Mouse (Mus musculus): ENCODE measurements around the gene Dscam. TPM values are rescaled to one million over a fixed set of nuclear protein-coding genes. Genes with fewer than 3 reads are reported as not detected.

Dscam gene
- polyA plus RNA-seq, 1 experiment from 2014 or later = not detected

DNA sequence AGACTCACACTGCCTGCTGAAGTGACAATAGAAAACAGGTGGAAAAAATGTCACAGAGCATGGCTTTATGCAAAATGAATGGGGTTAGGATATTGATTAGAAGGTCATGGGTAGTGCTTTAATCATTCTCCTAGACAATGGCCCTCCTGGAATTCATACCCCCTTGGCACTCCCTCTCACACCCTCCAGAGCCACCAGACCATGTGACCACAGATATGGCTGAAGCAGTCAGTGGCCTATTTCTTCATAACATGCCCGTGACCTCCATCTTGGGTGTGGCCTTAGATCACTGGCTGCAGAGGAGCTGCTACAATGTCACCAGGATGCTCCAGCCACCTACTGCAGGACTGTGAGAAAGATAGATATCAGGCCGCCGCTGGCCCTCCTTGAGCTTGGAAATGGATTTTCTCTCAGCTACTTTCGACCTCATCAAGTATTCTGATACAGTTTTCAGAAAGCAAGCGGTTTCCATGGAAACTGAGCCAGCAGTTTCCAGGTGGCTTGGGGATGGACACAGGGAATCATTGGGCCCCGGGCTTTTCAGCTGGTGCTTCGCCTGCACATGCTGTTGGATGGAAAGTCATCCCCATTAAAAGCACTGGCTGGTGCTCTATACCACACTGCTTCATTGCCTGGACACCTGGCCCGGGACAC lies 445.4 kb downstream of the Dscam start:
- H3K9ac ChIP-seq (ENCODE audit: low read length) = no peak overlapping the region
- no peak overlapping the region for H3K27ac ChIP-seq (replicated peaks in 1 of 2; ENCODE audit: control insufficient read depth in 1 of 2, insufficient read depth in 1 of 2, low read depth in 2 of 2, low read length in 2 of 2)
- H3K4me2 ChIP-seq (ENCODE audit: low read length) = no peak overlapping the region
- H3K36me3 ChIP-seq (ENCODE audit: control insufficient read depth, insufficient read depth, low read length) = no peaks in the 10 kb centered on the region
- H3K9me3 ChIP-seq (ENCODE audit: control insufficient read depth, low read length) = no peaks in the 10 kb centered on the region
- WGBS = 82% methylated on average over 8 of the region's 8 CpGs
- no peaks in the 10 kb centered on the region for H3K4me1 ChIP-seq (ENCODE audit: control insufficient read depth in 2 of 2, insufficient read depth in 2 of 2, low read length in 2 of 2)
- no peak for ATAC-seq (ENCODE audit: insufficient number of reproducible peaks, insufficient read depth, low FRiP score, low read depth)
- no peaks in the 10 kb centered on the region for H3K27me3 ChIP-seq (ENCODE audit: control insufficient read depth, insufficient read depth, low read length)
- no peak overlapping the region for H3K4me3 ChIP-seq (ENCODE audit: control insufficient read depth in 1 of 2, insufficient read depth in 1 of 2, low read depth in 1 of 2, low read length in 2 of 2)

DNA sequence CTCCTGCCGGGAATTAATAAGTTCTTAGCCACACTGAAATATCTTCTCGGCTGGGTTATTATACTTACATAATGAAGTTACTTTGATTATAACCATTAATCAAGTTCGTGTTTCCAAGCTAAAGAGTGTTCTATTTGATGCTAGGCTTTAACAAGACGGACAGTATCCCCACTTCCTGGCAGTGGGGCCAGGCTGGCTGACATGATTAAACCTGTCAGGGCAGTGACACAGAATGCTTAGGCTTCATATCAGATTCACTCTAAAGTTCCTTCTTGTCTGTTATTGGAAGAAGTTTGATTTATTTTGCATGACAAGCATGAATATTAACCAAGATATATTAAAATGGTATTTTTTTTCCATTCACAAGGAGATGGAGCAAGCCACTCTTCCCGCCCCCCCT lies 446.0 kb downstream of the Dscam start:
- Histone ChIP-seq H3K4me3 (ENCODE audit: control insufficient read depth in 1 of 2, insufficient read depth in 1 of 2, low read depth in 1 of 2, low read length in 2 of 2) (no peak overlapping the region), H3K4me1 (ENCODE audit: control insufficient read depth in 2 of 2, insufficient read depth in 2 of 2, low read length in 2 of 2) (no peaks in the 10 kb centered on the region), H3K4me2 (ENCODE audit: low read length) (no peak overlapping the region), H3K36me3 (ENCODE audit: control insufficient read depth, insufficient read depth, low read length) (no peaks in the 10 kb centered on the region), H3K27ac (replicated peaks in 1 of 2; ENCODE audit: control insufficient read depth in 1 of 2, insufficient read depth in 1 of 2, low read depth in 2 of 2, low read length in 2 of 2) (no peak overlapping the region), H3K9me3 (ENCODE audit: control insufficient read depth, low read length) (no peaks in the 10 kb centered on the region), H3K9ac (ENCODE audit: low read length) (no peak overlapping the region), H3K27me3 (ENCODE audit: control insufficient read depth, insufficient read depth, low read length) (no peaks in the 10 kb centered on the region)
- ATAC-seq (ENCODE audit: insufficient number of reproducible peaks, insufficient read depth, low FRiP score, low read depth) = no peak
- WGBS = 75% methylated on average over 5 of the region's 5 CpGs

DNA sequence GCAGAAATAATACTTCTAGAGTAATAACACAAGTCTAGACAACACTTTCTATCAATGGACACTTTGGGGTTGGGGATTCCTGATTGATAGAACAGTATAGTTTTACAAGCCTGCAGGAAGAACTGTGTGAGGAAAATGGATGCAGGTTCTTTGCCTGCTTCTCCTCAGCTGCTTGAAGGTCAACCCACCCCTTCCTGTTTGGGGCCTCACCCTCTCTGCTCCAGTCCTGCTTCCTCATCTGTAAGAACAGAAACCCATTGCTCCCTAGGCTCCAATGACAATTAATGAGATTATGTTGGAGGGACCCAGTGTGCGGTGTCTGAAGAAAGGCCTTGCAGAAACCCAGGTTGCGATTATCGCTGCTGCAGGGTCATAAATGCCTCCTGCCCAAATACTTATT lies 446.4 kb downstream of the Dscam start:
- 87% methylated on average over 3 of the region's 3 CpGs for WGBS
- Histone ChIP-seq H3K27ac (replicated peaks in 1 of 2; ENCODE audit: control insufficient read depth in 1 of 2, insufficient read depth in 1 of 2, low read depth in 2 of 2, low read length in 2 of 2) (no peak overlapping the region), H3K36me3 (ENCODE audit: control insufficient read depth, insufficient read depth, low read length) (no peaks in the 10 kb centered on the region), H3K4me3 (ENCODE audit: control insufficient read depth in 1 of 2, insufficient read depth in 1 of 2, low read depth in 1 of 2, low read length in 2 of 2) (no peak overlapping the region), H3K9me3 (ENCODE audit: control insufficient read depth, low read length) (no peaks in the 10 kb centered on the region), H3K4me2 (ENCODE audit: low read length) (no peak overlapping the region), H3K9ac (ENCODE audit: low read length) (no peak overlapping the region), H3K27me3 (ENCODE audit: control insufficient read depth, insufficient read depth, low read length) (no peaks in the 10 kb centered on the region), H3K4me1 (ENCODE audit: control insufficient read depth in 2 of 2, insufficient read depth in 2 of 2, low read length in 2 of 2) (no peaks in the 10 kb centered on the region)
- no peak for ATAC-seq (ENCODE audit: insufficient number of reproducible peaks, insufficient read depth, low FRiP score, low read depth)

DNA sequence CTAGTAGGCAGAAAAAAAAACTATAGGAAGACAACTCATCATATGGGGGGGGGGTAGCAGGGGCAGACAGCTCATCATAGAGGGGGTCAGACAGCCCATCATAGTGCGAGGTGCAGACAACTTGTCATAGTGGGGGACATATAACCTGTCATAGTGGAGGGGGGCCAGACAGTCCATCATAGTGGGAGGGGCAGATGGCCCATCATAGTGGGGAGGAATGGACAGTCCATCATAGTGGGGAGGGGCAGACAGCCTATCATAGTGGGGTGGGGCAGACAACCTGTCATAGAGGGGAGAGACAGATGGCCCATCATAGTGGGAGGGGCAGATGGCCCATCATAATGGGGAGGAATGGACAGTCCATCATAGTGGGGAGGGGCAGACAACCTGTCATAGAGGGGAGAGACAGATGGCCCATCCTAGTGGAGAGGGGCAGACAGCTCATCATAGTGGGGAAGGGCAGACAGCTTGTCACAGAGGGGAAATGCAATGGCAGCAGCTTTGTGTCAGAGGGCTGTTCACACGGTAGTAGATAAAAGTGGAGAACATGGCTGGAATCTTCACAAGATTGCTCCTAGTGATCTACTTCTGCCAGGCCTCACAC lies 447.4 kb downstream of the Dscam start:
- Histone ChIP-seq H3K36me3 (ENCODE audit: control insufficient read depth, insufficient read depth, low read length) (no peaks in the 10 kb centered on the region), H3K27me3 (ENCODE audit: control insufficient read depth, insufficient read depth, low read length) (no peaks in the 10 kb centered on the region), H3K4me2 (ENCODE audit: low read length) (no peak overlapping the region), H3K27ac (replicated peaks in 1 of 2; ENCODE audit: control insufficient read depth in 1 of 2, insufficient read depth in 1 of 2, low read depth in 2 of 2, low read length in 2 of 2) (no peak overlapping the region), H3K4me3 (ENCODE audit: control insufficient read depth in 1 of 2, insufficient read depth in 1 of 2, low read depth in 1 of 2, low read length in 2 of 2) (no peak overlapping the region), H3K9ac (ENCODE audit: low read length) (no peak overlapping the region), H3K4me1 (ENCODE audit: control insufficient read depth in 2 of 2, insufficient read depth in 2 of 2, low read length in 2 of 2) (no peaks in the 10 kb centered on the region), H3K9me3 (ENCODE audit: control insufficient read depth, low read length) (no peaks in the 10 kb centered on the region)
- 74% methylated on average over 2 of the region's 2 CpGs for WGBS
- ATAC-seq (ENCODE audit: insufficient number of reproducible peaks, insufficient read depth, low FRiP score, low read depth) = peak; percentile 39; the same call in 1 of the 2 replicates

DNA sequence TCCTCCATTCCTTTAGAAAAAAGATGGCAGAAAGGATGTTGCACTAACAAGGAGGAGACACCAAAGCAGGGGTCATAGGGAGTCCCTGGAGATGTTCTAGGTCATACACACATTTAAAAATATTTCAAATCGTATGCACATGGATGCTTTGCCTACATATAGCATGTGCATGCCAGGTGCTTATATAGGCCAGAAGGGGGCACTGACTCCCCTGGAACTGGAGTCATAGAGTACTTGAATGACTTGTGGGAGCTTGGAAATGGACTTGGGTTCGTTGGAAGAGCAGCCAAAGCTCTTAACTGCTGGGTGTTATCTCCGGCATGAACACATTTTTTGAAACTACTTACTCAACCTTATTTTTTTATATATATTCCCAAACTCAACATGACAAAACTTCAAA lies 448.4 kb downstream of the Dscam start:
- no peaks in the 10 kb centered on the region for H3K4me1 ChIP-seq (ENCODE audit: control insufficient read depth in 2 of 2, insufficient read depth in 2 of 2, low read length in 2 of 2)
- ATAC-seq (ENCODE audit: insufficient number of reproducible peaks, insufficient read depth, low FRiP score, low read depth) = no peak
- H3K9me3 ChIP-seq (ENCODE audit: control insufficient read depth, low read length) = no peaks in the 10 kb centered on the region
- no peaks in the 10 kb centered on the region for H3K27me3 ChIP-seq (ENCODE audit: control insufficient read depth, insufficient read depth, low read length)
- H3K36me3 ChIP-seq (ENCODE audit: control insufficient read depth, insufficient read depth, low read length) = no peaks in the 10 kb centered on the region
- no peak overlapping the region for H3K27ac ChIP-seq (replicated peaks in 1 of 2; ENCODE audit: control insufficient read depth in 1 of 2, insufficient read depth in 1 of 2, low read depth in 2 of 2, low read length in 2 of 2)
- no peak overlapping the region for H3K9ac ChIP-seq (ENCODE audit: low read length)
- H3K4me2 ChIP-seq (ENCODE audit: low read length) = no peak overlapping the region
- 51% methylated on average over 3 of the region's 3 CpGs for WGBS
- H3K4me3 ChIP-seq (ENCODE audit: control insufficient read depth in 1 of 2, insufficient read depth in 1 of 2, low read depth in 1 of 2, low read length in 2 of 2) = no peak overlapping the region

DNA sequence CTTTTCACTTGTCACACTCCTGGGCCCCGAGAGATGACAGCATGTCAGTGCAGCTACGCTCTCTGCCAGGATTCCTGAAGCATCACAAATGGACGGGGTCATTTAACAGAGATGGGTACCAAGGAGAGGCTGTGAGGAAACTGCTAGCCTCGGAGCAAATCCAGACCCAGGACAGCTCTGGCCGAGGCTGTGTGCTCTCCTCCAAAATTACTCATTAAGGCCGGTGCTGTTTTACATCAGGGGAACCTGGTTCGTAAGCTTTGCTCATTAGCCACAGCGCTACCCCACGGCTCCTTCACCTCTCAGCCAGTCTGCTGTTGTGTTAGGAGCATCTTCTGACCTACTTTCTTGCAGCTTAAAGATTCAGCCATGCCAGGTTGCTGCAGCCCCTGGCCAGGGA lies 449.3 kb downstream of the Dscam start:
- no peak overlapping the region for H3K4me2 ChIP-seq (ENCODE audit: low read length)
- H3K4me1 ChIP-seq (ENCODE audit: control insufficient read depth in 2 of 2, insufficient read depth in 2 of 2, low read length in 2 of 2) = no peaks in the 10 kb centered on the region
- no peaks in the 10 kb centered on the region for H3K9me3 ChIP-seq (ENCODE audit: control insufficient read depth, low read length)
- no peak overlapping the region for H3K27ac ChIP-seq (replicated peaks in 1 of 2; ENCODE audit: control insufficient read depth in 1 of 2, insufficient read depth in 1 of 2, low read depth in 2 of 2, low read length in 2 of 2)
- no peaks in the 10 kb centered on the region for H3K36me3 ChIP-seq (ENCODE audit: control insufficient read depth, insufficient read depth, low read length)
- no peak overlapping the region for H3K9ac ChIP-seq (ENCODE audit: low read length)
- ATAC-seq (ENCODE audit: insufficient number of reproducible peaks, insufficient read depth, low FRiP score, low read depth) = no peak
- WGBS = 58% methylated on average over 9 of the region's 9 CpGs
- H3K4me3 ChIP-seq (ENCODE audit: control insufficient read depth in 1 of 2, insufficient read depth in 1 of 2, low read depth in 1 of 2, low read length in 2 of 2) = no peak overlapping the region
- H3K27me3 ChIP-seq (ENCODE audit: control insufficient read depth, insufficient read depth, low read length) = no peaks in the 10 kb centered on the region

DNA sequence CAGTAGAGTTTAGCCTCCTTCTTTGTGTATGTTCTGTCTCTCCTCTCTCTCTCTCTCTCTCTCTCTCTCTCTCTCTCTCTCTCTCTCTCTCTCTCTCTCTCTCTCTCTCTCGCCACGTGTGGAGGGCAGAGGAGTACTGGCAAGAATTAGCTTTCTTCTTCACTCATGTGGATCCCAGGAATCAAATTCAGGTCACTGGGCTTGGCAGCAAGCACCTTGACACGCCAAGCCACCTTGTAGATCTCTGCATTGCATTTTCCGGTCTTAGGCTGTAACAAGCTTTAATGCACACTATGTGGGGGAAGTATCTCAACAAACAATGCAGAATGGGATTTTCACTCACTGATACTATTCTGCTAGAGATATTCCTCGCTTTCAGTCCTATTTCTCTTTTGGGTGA lies 449.9 kb downstream of the Dscam start:
- Histone ChIP-seq H3K9ac (ENCODE audit: low read length) (no peak overlapping the region), H3K9me3 (ENCODE audit: control insufficient read depth, low read length) (no peaks in the 10 kb centered on the region), H3K36me3 (ENCODE audit: control insufficient read depth, insufficient read depth, low read length) (no peaks in the 10 kb centered on the region), H3K4me2 (ENCODE audit: low read length) (no peak overlapping the region), H3K4me1 (ENCODE audit: control insufficient read depth in 2 of 2, insufficient read depth in 2 of 2, low read length in 2 of 2) (no peaks in the 10 kb centered on the region), H3K27me3 (ENCODE audit: control insufficient read depth, insufficient read depth, low read length) (no peaks in the 10 kb centered on the region), H3K27ac (replicated peaks in 1 of 2; ENCODE audit: control insufficient read depth in 1 of 2, insufficient read depth in 1 of 2, low read depth in 2 of 2, low read length in 2 of 2) (no peak overlapping the region), H3K4me3 (ENCODE audit: control insufficient read depth in 1 of 2, insufficient read depth in 1 of 2, low read depth in 1 of 2, low read length in 2 of 2) (no peak overlapping the region)
- ATAC-seq (ENCODE audit: insufficient number of reproducible peaks, insufficient read depth, low FRiP score, low read depth) = no peak
- WGBS = 68% methylated on average over 5 of the region's 5 CpGs

DNA sequence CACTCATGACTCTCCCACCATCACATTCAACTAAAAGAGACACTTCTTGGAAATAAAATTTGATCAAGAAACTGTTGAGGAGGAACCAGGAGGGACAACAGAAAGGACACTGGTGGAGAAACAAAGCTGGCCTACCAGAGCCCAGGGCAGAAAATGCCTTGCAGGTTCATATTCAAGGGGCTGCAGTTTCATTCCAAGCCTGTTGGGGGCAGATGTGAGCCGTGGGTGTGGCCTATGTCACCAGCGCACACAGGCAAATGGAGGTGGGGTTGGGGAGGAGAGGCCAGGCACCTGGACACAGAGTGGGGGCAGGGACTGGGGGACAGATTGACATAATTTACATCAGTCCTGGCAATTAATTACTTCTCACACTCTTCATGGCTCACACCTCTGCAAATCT lies 452.3 kb downstream of the Dscam start:
- Histone ChIP-seq H3K27ac (replicated peaks in 1 of 2; ENCODE audit: control insufficient read depth in 1 of 2, insufficient read depth in 1 of 2, low read depth in 2 of 2, low read length in 2 of 2) (no peak overlapping the region), H3K4me1 (ENCODE audit: control insufficient read depth in 2 of 2, insufficient read depth in 2 of 2, low read length in 2 of 2) (no peaks in the 10 kb centered on the region), H3K36me3 (ENCODE audit: control insufficient read depth, insufficient read depth, low read length) (no peaks in the 10 kb centered on the region), H3K9ac (ENCODE audit: low read length) (no peak overlapping the region), H3K4me3 (ENCODE audit: control insufficient read depth in 1 of 2, insufficient read depth in 1 of 2, low read depth in 1 of 2, low read length in 2 of 2) (no peak overlapping the region), H3K4me2 (ENCODE audit: low read length) (no peak overlapping the region), H3K9me3 (ENCODE audit: control insufficient read depth, low read length) (no peaks in the 10 kb centered on the region), H3K27me3 (ENCODE audit: control insufficient read depth, insufficient read depth, low read length) (no peaks in the 10 kb centered on the region)
- no peak for ATAC-seq (ENCODE audit: insufficient number of reproducible peaks, insufficient read depth, low FRiP score, low read depth)
- WGBS = 7% methylated on average over 2 of the region's 2 CpGs

All from heart, embryonic 14.5 days (tissue).